Mouse (Mus musculus): Measurements from ENCODE around the gene Olfr1361.

DNA sequence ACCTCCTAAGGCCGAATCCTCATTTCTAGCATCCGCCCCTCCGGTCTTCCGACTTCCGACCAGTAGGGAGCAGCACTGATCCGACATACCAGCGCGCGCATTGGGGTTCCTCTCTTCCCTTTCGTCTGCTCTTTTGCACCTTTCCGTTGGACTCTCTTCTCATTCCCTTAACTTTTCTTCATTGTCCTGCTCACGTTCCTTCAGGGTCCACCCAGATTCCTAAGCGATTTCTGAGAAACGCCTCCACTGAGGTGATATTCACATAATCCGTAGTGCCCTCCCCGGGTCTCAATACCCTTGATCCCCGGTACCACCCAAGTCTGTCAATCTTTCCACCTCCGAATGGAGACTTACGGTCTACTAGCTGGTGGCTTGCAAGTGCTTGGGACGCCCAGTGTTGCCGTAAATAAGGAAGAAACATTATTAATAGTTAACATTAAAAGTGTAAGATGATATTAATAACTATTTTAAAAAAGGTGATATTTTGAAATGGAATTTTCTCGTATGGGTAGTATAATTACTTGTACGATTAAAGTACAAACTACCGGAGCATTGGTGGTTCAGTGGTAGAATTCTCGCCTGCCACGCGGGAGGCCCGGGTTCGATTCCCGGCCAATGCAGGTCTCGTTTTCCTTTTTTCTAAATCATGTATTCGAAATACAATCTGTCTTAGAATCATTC lies 47.0 kb upstream of the Olfr1361 start:
- TF ChIP-seq CTCF (IDR thresholded peaks at IDR 0.05; ENCODE audit: extremely low read depth, insufficient read length, insufficient replicate concordance, low read depth, low read length) (peak; percentile 87), POLR2A (IDR thresholded peaks at IDR 0.05; ENCODE audit: low read depth, low read length) (no peak; the same call in 1 of the 2 replicates)
